Mouse (Mus musculus) olfactory bulb, adult 2 months (tissue): ENCODE measurements around the gene Trak1. TPM values are rescaled to one million over a fixed set of nuclear protein-coding genes. Genes with fewer than 3 reads are reported as not detected.

Source experiments
- H3K27ac ChIP-seq: fragments of 200-500 bp; 2 replicates; pipeline ENCODE4 v1.5.1; 2012; ENCODE audit warnings: low read depth, low read length; ENCODE audit not compliant: insufficient read depth
- H3K4me1 ChIP-seq: fragments of 200-500 bp; 2 replicates; pipeline ENCODE4 v1.6.1; 2012; ENCODE audit warnings: low read length; ENCODE audit not compliant: control insufficient read depth, insufficient read depth
- H3K4me3 ChIP-seq: fragments of 200-500 bp; 2 replicates; pipeline ENCODE4 v1.5.1; 2012; ENCODE audit warnings: mild to moderate bottlenecking, low read depth, low read length, moderate library complexity; ENCODE audit not compliant: insufficient read depth
- CTCF ChIP-seq: fragments of 200-500 bp; IDR thresholded peaks from 2 replicates; pipeline ENCODE4 v1.5.1; 2012; ENCODE audit warnings: low read depth, mild to moderate bottlenecking, low read length, moderate library complexity; ENCODE audit not compliant: insufficient read depth
- POLR2A ChIP-seq: fragments of 200-500 bp; IDR thresholded peaks from 2 replicates; pipeline ENCODE4 v1.6.1; 2012; ENCODE audit warnings: mild to moderate bottlenecking, low read depth, low read length, moderate library complexity; ENCODE audit not compliant: insufficient read depth
- WGBS: fragments of 180-500 bp; shearing (Covaris S2); methylation state at CpG from one replicate; pipeline ENCODE4 v1.1.7; 2018; 5-methylcytosine and 5-hydroxymethylcytosine counted together
- polyA plus RNA-seq: library from polyadenylated mRNA; stranded (reverse); fragments of >200 nt; gene quantifications from 2 replicates; pipeline ENCODE4 v1.2.4, GENCODE M21; 2012; ENCODE audit warnings: low replicate concordance; ENCODE audit not compliant: missing spikeins, insufficient read depth, insufficient read length

Trak1 gene
- polyA plus RNA-seq, 1 experiment, result not detected

DNA sequence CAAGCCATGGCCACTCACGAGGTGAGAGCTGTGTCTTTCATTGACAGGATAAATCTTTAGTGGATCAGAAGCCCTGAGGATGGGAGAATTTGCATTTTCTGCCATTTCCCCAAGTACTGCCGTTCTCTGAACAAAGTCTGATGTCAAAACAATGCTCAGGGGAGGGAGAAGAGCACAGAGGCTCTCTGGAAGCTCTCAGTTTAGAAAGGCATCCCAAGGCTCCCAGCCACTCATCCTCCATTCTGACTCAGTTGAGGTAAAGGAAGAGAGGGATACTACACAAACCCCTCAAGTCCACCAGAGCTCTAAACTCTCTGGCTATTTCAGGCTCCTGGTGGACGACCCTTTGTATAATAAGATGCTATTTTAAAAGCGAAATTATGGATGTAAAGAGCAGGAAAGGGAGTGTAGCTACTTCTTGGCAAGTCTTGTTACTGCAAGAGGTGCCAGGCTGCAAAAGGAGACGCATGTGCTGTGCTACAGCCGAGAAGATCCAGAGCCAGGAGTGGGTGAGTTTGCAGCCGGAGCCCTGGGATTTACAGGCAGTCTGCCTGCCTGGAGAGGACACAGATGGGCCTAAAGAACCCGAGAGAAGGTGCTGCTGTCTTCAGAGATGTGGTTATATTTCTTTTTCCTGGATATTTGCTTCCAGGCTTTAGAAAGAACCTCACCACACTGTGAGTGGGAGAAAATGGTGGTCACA is 209.3 kb downstream of the Trak1 start:
- no peak overlapping the region for H3K4me3 ChIP-seq
- peaks cover 4% of the 10 kb centered on the region; the same call in 1 of the 2 replicates for H3K4me1 ChIP-seq
- WGBS, result 51% methylated on average over 8 of the region's 8 CpGs
- no peak overlapping the region for H3K27ac ChIP-seq
- TF ChIP-seq POLR2A (no peak), CTCF (no peak)

GRCm38 (mm10) chr9:121511911-121512310 is 214.6 kb downstream of the Trak1 start:
- TF ChIP-seq CTCF (no peak), POLR2A (no peak)
- 90% methylated on average over 4 of the region's 4 CpGs for WGBS
- Histone ChIP-seq H3K4me1 (peaks cover 2% of the 10 kb centered on the region; the same call in 1 of the 2 replicates), H3K4me3 (no peak overlapping the region), H3K27ac (no peak overlapping the region)

DNA sequence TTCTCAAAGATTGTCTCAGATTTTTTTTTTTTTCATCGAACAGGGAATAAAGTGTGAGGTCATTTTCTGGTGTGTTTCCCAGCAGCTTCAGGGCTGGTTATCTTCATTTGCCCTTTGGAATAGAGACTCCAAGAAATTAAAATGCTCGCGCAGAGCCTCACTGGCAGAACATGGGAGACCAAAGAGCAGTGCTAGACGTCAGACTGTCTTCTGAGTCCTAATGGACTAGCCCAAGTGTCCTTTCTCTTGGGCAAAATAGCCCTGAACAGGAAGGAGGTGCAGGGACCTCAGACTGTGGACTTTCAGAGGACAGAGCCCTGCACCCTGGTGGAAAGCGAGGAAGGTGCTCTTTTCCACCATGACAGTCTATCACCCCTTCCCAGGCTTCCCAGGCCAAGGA is 217.2 kb downstream of the Trak1 start:
- Histone ChIP-seq H3K4me3 (no peak overlapping the region), H3K27ac (no peak overlapping the region), H3K4me1 (no peaks in the 10 kb centered on the region)
- no peak for TF ChIP-seq POLR2A
- TF ChIP-seq CTCF, result no peak
- 88% methylated on average over 5 of the region's 5 CpGs for WGBS

DNA sequence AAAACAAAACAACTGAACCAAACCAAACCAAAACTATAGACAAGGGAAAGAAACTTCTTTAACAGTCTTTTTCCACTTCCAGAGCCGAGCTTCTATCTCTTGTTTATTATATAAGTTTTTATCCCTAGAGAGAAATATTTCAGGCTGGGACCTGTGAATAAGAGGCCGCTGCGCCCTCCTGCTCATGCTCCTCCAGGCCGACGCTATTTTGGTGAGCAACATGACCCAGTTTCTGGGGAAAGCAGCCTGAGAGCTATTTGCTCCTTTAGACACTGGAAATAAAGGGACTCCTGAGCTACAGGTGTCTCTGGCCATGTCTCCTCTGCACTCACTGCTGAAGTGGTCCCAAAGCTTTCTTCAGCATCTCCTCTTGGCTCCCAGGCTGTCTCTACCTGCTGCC is 222.7 kb downstream of the Trak1 start:
- WGBS, result 59% methylated on average over 5 of the region's 5 CpGs
- no peak for TF ChIP-seq CTCF
- no peak for TF ChIP-seq POLR2A
- Histone ChIP-seq H3K4me1 (peaks cover 6% of the 10 kb centered on the region; the same call in 1 of the 2 replicates), H3K4me3 (no peak overlapping the region), H3K27ac (no peak overlapping the region)

Other genes with a start within 250 kb of the Trak1 start
- not detected in 2 replicates for gene Ulk4, start 20.3 kb upstream of the Trak1 start, polyA plus RNA-seq
- not detected in 2 replicates for gene Cck, start 198.2 kb downstream of the Trak1 start, polyA plus RNA-seq